Mouse (Mus musculus) layer of hippocampus, adult 11-12 months (tissue): ENCODE data around the gene Gdi2.

Experiments used
- DNase-seq: peaks from one replicate; pipeline ENCODE4 v3.0.0; 2022; ENCODE audit warnings: low spot score

Gdi2 gene

DNA sequence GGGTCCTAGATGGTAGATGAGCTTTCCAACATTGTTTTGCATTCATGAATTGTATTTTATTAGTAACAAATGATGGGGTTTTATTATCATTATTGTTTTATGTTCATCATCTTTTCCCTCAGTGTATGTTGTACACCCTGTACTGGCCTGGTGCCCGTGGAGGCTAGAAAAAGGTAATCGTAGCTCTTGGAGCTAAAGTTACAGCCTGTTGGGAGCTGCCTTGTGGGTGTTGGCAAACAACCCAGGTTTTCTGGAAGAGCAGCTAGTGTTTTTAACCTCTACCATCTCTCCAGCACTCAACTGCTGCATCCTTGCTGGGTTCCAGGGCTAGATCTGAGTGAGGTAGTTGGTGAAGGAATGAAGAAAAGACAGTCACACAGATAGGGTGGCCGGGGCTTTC is 9.5 kb downstream of the Gdi2 start:
- no peak for DNase-seq

DNA sequence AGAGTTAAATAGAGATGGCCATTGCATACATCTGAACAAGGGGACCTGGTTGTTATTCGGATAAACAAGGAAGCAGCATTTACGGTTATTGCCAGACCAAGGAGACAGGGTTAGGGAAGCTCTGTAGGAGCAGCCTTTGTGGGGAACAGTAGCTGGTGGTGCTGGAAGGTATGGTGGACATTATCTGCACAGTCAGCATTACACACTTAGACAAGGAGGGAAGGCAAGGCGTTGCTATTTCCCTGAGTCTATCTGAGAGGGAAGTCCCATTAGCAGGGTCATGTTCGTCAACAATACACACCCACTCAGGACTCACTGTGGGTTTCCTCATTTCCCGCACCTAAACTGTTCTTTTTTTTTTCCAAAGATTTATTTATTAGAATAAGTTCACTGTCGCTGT is 10.0 kb downstream of the Gdi2 start:
- DNase-seq = no peak

DNA sequence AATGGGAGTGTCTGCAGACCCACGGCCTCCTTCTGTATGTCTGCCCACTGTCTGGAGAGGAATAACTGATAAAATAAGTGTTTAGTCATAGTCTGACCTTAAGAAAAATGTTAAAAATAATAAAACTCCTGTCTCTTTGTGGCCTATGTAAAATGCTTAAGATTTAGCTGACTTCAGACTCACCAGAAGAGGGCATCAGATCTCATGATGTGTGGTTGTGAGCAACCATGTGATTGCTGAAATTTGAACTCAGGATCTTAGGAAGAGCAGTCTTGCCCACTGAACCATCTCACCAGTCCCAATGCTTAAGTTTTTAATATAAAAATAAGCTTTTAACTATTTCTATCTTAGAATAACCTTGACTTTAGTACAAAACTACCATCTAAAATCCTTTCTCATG is 25.3 kb downstream of the Gdi2 start:
- no peak for DNase-seq

DNA sequence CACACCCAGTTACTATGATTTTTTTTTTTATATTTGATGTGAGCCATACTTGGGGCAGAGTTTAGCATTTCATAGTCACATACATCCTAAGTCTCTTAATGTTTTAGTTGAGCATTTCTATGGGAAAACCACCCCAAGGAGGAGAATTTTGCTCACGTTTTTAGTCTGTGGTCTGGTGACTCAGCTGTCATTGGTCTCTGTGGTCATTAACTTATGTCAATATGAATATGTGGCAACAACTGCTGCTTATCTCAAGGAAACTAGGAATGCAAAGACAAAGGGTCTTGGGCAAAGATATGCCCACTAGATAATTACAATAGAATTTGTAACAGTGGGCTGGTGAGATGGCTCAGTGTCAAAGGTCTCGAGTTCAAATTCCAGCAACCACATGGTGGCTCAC is 26.1 kb downstream of the Gdi2 start:
- DNase-seq = no peak

DNA sequence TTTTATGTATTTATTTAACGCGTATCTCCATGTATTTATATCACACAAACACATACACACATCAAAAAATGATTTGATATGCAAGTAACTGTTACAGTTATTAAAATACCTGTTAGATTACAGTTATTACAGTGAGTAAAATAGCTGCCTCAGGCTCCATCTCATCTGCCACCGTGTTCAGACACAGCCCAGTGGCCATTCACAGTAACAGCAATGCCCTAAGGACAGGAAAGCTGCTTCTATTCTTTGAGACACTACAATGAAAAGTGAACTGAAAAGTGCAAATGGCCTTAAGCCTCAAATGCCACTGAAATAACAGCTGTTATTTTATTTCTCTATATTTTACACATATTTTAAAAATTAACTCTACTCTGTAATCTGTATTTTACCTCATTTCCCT is 52.9 kb downstream of the Gdi2 start:
- no peak for DNase-seq

DNA sequence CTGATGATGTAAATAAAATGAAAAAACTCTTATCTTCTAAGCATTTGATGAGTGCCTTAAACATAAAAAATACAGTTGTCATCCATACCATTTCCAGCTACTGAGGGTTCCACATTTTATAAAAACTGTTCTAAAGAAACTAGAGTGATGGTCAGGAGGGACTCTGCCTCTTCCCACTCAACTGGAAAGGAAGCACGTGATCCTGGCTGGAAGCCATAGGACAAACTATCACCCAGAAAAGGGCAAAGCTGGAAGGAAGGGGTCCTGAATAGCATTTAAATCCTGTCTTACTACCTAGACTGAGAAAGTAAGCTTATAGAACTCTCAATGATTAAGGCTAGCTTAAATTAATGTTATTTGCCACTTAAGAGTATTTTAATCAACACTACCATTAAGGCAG is 56.4 kb downstream of the Gdi2 start:
- no peak for DNase-seq

DNA sequence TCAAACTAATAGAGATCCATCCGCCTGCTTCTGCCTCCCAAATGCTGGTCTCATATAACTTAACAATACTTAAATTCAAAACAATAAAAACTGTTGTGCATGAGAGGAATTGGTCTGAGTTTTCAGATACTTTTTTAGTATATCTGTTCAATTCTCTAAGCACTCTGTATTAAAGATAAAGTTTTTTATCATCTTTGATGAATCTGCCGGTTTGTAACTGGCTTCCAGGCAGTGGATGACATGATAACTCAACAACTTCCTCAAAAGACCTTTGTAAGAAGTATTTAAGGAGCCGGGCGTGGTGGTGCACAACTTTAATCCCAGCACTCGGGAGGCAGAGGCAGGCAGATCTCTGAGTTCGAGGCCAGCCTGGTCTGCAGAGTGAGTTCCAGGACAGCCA is 58.4 kb downstream of the Gdi2 start:
- no peak for DNase-seq

DNA sequence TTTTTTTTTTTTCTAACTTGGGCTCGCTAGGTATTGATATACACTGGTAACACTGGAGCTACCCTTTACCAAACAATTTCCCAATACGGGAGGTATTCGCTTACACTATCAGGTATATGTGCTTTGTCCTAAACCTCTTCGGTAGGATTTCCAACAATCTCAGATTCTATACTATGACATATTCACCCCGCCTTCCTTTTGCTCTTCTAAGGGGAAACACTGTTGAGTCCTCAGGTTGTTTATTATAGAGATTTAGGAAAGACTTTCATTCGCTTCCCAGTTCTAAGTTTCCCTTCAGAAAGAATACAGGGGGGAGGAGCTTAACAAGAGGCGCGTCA is 71.9 kb downstream of the Gdi2 start:
- no peak for DNase-seq

DNA sequence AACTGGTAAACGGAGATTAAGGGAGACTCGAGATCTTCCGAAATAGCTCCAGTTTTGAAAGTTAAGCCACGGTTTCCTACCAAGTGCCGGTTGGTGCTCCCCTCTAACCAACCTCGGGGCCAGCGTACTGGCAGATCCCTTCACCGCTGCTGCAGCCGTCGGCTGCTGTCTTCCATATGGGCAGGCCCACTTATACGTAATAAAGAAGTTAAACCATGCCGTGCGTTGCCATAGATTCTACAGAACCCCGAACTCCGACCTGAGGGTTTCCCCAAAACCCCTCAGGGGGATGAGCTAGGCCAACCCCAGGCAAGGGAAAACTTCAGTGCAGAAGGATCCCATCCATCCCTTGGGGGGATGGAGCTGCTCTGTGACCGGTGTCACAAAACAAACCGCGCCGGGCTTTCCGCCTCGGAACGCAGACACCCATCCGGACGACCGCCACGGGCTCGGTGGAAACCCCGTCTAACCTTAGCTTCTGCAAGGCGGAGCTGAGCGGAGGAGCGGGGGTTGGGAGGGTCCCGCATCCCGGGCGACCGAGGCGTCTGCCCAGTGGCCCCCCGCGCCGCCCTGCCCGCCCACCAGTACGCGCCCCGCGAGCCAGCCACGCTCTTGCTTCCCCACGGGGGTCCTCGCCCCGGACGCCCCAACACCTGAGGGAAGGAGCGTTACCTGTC is 72.4 kb downstream of the Gdi2 start:
- DNase-seq = peak; percentile 12

DNA sequence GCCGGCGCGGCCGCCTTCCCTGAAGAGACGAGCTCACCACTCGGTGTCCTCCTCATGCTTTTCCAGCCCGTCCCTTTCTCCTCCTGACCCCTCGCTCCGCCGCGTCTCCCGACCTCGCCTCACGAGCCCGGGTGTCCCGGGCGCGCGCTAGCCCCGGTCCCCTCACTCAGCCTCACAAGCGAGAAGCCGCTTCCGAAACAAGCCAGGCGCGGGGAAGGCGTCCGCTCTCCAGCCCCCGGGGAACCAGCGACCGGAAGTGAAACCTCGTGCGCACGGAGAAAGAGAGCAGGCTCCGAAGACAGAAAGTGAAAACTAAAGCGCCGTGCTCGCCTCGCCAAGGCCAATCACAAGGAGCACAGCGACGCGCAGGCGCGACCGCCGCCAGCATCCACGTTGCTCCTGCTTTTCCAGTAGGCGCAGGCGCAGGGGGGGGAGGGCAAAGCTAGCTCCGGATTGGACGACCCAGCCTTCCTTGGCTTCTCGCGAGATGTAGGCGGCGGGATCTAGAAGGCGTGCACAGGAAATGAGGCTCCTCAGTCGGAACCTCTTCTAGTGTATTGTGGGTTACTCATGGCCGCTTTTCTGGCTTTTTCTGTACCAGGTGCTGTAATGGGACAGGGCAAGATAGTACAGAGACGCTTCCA is 73.1 kb downstream of the Gdi2 start, which contains the start of gene Fam208b:
TSS of gene Fam208b (minus strand) at position 314 of the 644 bp plus-strand sequence.
- peak; percentile 99 for DNase-seq
